Comparison of ENCODE assay signal across 14 mouse cellular contexts in the genomic region with DNA sequence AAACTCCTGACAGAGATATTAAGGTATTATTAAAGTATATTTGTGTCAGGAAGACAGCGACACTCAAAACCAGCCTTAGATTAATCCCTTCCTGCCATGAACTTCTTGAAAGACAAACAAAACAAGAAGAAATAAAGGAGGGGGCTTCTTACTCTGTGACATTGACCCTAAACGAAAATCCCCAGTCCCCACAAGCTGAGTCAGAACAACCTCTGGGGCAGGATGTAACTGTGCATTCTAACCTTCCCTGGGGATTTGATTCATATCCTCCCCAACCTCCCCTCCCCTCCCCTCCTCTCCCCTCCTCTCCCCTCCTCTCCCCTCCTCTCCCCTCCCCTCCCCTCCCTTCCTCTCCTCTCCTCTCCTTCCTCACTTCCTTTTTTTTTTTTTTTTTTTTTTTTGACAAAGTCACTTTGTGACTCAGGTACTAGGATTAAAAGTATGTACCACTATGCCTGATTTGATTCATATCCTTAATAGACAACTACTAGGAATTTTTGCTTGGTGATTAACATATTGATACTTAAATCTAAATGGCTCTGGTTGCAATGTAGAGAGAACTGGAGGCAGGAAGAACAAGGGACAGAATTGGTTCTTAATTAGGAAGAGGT.
"Had no signal": no experiment of that assay in that cellular context is flagged by ENCODE, and none has a peak within 500 bp of the region (broad histone marks: within the 10 kb centered on the region; RNA-seq: fewer than 3 reads in every experiment).

No protein-coding gene starts in this region.

- DNase-seq: kidney, adult 8-10 months; kidney, postnatal 25 days; liver; liver, embryonic 13.5 days; liver, postnatal 0 days; lung, postnatal 14 days; right cerebral cortex, adult 18-20 months; right cerebral cortex, postnatal 25 days had no signal

- ATAC-seq: liver, postnatal 0 days; midbrain, embryonic 15.5 days had no signal

- H3K9ac ChIP-seq: limb, embryonic 12.5 days; liver, embryonic 13.5 days; liver, postnatal 0 days; lung, embryonic 15.5 days; midbrain, embryonic 15.5 days; neural tube, embryonic 13.5 days had no signal

- H3K4me3 ChIP-seq: limb, embryonic 12.5 days; liver, embryonic 13.5 days; lung, embryonic 15.5 days; midbrain, embryonic 15.5 days; neural tube, embryonic 13.5 days had no signal

- H3K4me1 ChIP-seq: limb, embryonic 12.5 days; lung, embryonic 15.5 days had no signal

- H3K27ac ChIP-seq: limb, embryonic 12.5 days; liver, embryonic 13.5 days; lung, embryonic 15.5 days; midbrain, embryonic 15.5 days; neural tube, embryonic 13.5 days; stomach, postnatal 0 days had no signal

- H3K36me3 ChIP-seq: lung, embryonic 15.5 days; midbrain, embryonic 15.5 days had no signal

- H3K9me3 ChIP-seq: limb, embryonic 12.5 days; liver, embryonic 13.5 days; lung, embryonic 15.5 days; midbrain, embryonic 15.5 days; neural tube, embryonic 13.5 days had no signal

- H3K27me3 ChIP-seq: limb, embryonic 12.5 days; liver, embryonic 13.5 days; lung, embryonic 15.5 days; midbrain, embryonic 15.5 days; neural tube, embryonic 13.5 days had no signal

- H3K4me2 ChIP-seq: limb, embryonic 12.5 days; liver, embryonic 13.5 days; lung, embryonic 15.5 days; midbrain, embryonic 11.5 days; midbrain, embryonic 15.5 days; neural tube, embryonic 13.5 days had no signal
